Mouse (Mus musculus) midbrain, embryonic 14.5 days (tissue): ENCODE measurements around the gene Aif1. TPM values are rescaled to one million over a fixed set of nuclear protein-coding genes. Genes with fewer than 3 reads are reported as not detected.

Experiments used
- ATAC-seq: fragments of 200-750 bp; cut with Nextera tagmentation; 2 replicates; pipeline ENCODE4 v1.8.0; 2017; ENCODE audit warnings: moderate number of reproducible peaks, moderate library complexity; ENCODE audit not compliant: low FRiP score, low TSS enrichment
- DNase-seq: peaks from one replicate; pipeline ENCODE4 v3.0.0-alpha.2; 2015
- H3K27ac ChIP-seq: fragments of 300-500 bp; sonication (generic); replicated peaks from 2 replicates; pipeline ENCODE4 v1.5.1; 2014; ENCODE audit warnings: mild to moderate bottlenecking, low read depth, low read length, moderate library complexity
- H3K27me3 ChIP-seq: fragments of 300-500 bp; sonication (generic); 2 replicates; pipeline ENCODE4 v1.6.1; 2014; ENCODE audit warnings: low read length, control low read depth, mixed read lengths; ENCODE audit not compliant: control insufficient read depth, insufficient read depth
- H3K36me3 ChIP-seq: fragments of 300-500 bp; sonication (generic); 2 replicates; pipeline ENCODE4 v1.6.1; 2014; ENCODE audit warnings: low read length, control low read depth; ENCODE audit not compliant: control insufficient read depth, insufficient read depth
- H3K4me1 ChIP-seq: fragments of 300-500 bp; sonication (generic); 2 replicates; pipeline ENCODE4 v1.6.1; 2014; ENCODE audit warnings: mild to moderate bottlenecking, antibody characterized with exemption, low read length, control low read depth; ENCODE audit not compliant: control insufficient read depth, insufficient read depth
- H3K4me2 ChIP-seq: fragments of 300-500 bp; sonication (generic); 2 replicates; pipeline ENCODE4 v1.6.1; 2014; ENCODE audit warnings: mild to moderate bottlenecking, low read length, moderate library complexity
- H3K4me3 ChIP-seq: fragments of 300-500 bp; sonication (generic); replicated peaks from 2 replicates; pipeline ENCODE4 v1.5.1; 2014; ENCODE audit warnings: low read depth, low read length
- H3K9ac ChIP-seq: fragments of 300-500 bp; sonication (generic); replicated peaks from 2 replicates; pipeline ENCODE4 v1.6.1; 2014; ENCODE audit warnings: mild to moderate bottlenecking, low read length, moderate library complexity
- H3K9me3 ChIP-seq: fragments of 300-500 bp; sonication (generic); 2 replicates; pipeline ENCODE4 v1.6.1; 2016; ENCODE audit warnings: low read length, control low read depth, mixed read lengths; ENCODE audit not compliant: control insufficient read depth
- WGBS: fragments of 180-500 bp; shearing (Covaris S2); extraction: QIAGEN DNeasy Blood & Tissue Kit; methylation state at CpG from one replicate; pipeline ENCODE4 v1.1.7; 2014; 5-methylcytosine and 5-hydroxymethylcytosine counted together
- polyA plus RNA-seq: library from polyadenylated mRNA; unstranded; fragments of >200 nt; fragmentation: Nextera tagmentation; extraction: Ambion mirVana; gene quantifications from 2 replicates; pipeline ENCODE4 v1.2.1, GENCODE M21; 2014

The Aif1 gene
- polyA plus RNA-seq, 1 experiment from 2014 or later: 8.8 TPM

GRCm38 (mm10) chr17:35165451-35166155 is 10.3 kb downstream of the Aif1 start:
- no peaks in the 10 kb centered on the region for H3K27me3 ChIP-seq
- peak overlapping the region; percentile 60 for H3K9ac ChIP-seq
- WGBS: 21% methylated on average over 12 of the region's 12 CpGs
- peaks cover 32% of the 10 kb centered on the region for H3K4me1 ChIP-seq
- H3K27ac ChIP-seq: peak overlapping the region; percentile 96
- H3K9me3 ChIP-seq: no peaks in the 10 kb centered on the region
- peak; percentile 37 for DNase-seq
- peak overlapping the region; percentile 100 for H3K4me3 ChIP-seq
- ATAC-seq: peak; percentile 83
- H3K36me3 ChIP-seq: peaks cover 17% of the 10 kb centered on the region
- H3K4me2 ChIP-seq: peak overlapping the region; percentile 98

GRCm38 (mm10) chr17:35164568-35165450 is 11.1 kb downstream of the Aif1 start, which contains the start of gene Prrc2a:
Gene Prrc2a, minus strand, starts transcription at chr17:35164897.
- Histone ChIP-seq H3K27me3 (no peaks in the 10 kb centered on the region), H3K27ac (peak within 1 kb of the TSS; percentile 96), H3K4me2 (peak within 1 kb of the TSS; percentile 98), H3K9ac (peak within 1 kb of the TSS; percentile 99), H3K4me3 (peak within 1 kb of the TSS; percentile 100), H3K36me3 (peaks cover 25% of the 10 kb centered on the region), H3K9me3 (no peaks in the 10 kb centered on the region), H3K4me1 (peaks cover 32% of the 10 kb centered on the region)
- under 1% methylated on average over 65 of the region's 89 CpGs for WGBS
- DNase-seq (peak; percentile 100), ATAC-seq (peak; percentile 97)

GRCm38 (mm10) chr17:35164218-35164567 is 11.7 kb downstream of the Aif1 start:
- no peak for DNase-seq
- ATAC-seq: no peak
- 0% methylated on average over 21 of the region's 28 CpGs for WGBS

GRCm38 (mm10) chr17:35163326-35164081 is 12.4 kb downstream of the Aif1 start:
- ATAC-seq (no peak), DNase-seq (no peak)
- H3K9me3 ChIP-seq: no peaks in the 10 kb centered on the region
- peaks cover 32% of the 10 kb centered on the region for H3K4me1 ChIP-seq
- peak overlapping the region; percentile 99 for H3K9ac ChIP-seq
- peak overlapping the region; percentile 98 for H3K4me2 ChIP-seq
- H3K27ac ChIP-seq: peak overlapping the region; percentile 96
- no peaks in the 10 kb centered on the region for H3K27me3 ChIP-seq
- peak overlapping the region; percentile 100 for H3K4me3 ChIP-seq
- WGBS: 15% methylated on average over 8 of the region's 8 CpGs
- peaks cover 38% of the 10 kb centered on the region for H3K36me3 ChIP-seq

More at GRCm38 (mm10) chr17:35164218-35164567, 11.7 kb downstream of the Aif1 start:
- Histone ChIP-seq H3K27ac (peak overlapping the region; percentile 96), H3K9me3 (no peaks in the 10 kb centered on the region), H3K4me2 (peak overlapping the region; percentile 98), H3K9ac (peak overlapping the region; percentile 99), H3K27me3 (no peaks in the 10 kb centered on the region), H3K36me3 (peaks cover 31% of the 10 kb centered on the region), H3K4me3 (peak overlapping the region; percentile 100), H3K4me1 (peaks cover 32% of the 10 kb centered on the region)

GRCm38 (mm10) chr17:35162730-35163129 is 13.1 kb downstream of the Aif1 start:
- Histone ChIP-seq H3K36me3 (peaks cover 46% of the 10 kb centered on the region), H3K27ac (peak overlapping the region; percentile 28; the same call in 1 of the 2 replicates)
- ATAC-seq: no peak

GRCm38 (mm10) chr17:35162121-35162520 is 13.7 kb downstream of the Aif1 start:
- 67% methylated on average over 14 of the region's 14 CpGs for WGBS
- Histone ChIP-seq H3K36me3 (peaks cover 52% of the 10 kb centered on the region), H3K4me2 (peak overlapping the region; percentile 98), H3K9ac (peak overlapping the region; percentile 99; the same call in 1 of the 2 replicates), H3K9me3 (no peaks in the 10 kb centered on the region), H3K4me1 (peaks cover 32% of the 10 kb centered on the region), H3K27ac (no peak overlapping the region), H3K27me3 (no peaks in the 10 kb centered on the region), H3K4me3 (peak overlapping the region; percentile 100)
- ATAC-seq (no peak), DNase-seq (no peak)

More at GRCm38 (mm10) chr17:35162730-35163129, 13.1 kb downstream of the Aif1 start:
- Histone ChIP-seq H3K27me3 (no peaks in the 10 kb centered on the region), H3K4me3 (peak overlapping the region; percentile 100), H3K9ac (peak overlapping the region; percentile 99), H3K9me3 (no peaks in the 10 kb centered on the region), H3K4me2 (peak overlapping the region; percentile 98), H3K4me1 (peaks cover 32% of the 10 kb centered on the region)
- WGBS: 37% methylated on average over 12 of the region's 12 CpGs
- no peak for DNase-seq

- DNase-seq (no peak), ATAC-seq (no peak)
- peaks cover 59% of the 10 kb centered on the region for H3K36me3 ChIP-seq
- H3K9me3 ChIP-seq: no peaks in the 10 kb centered on the region
- H3K4me2 ChIP-seq: peak overlapping the region; percentile 98; the same call in 1 of the 2 replicates
- H3K9ac ChIP-seq: no peak overlapping the region
- H3K4me1 ChIP-seq: peaks cover 29% of the 10 kb centered on the region
- no peak overlapping the region for H3K27ac ChIP-seq
- no peak overlapping the region for H3K4me3 ChIP-seq
- H3K27me3 ChIP-seq: no peaks in the 10 kb centered on the region
- 89% methylated on average over 11 of the region's 11 CpGs for WGBS
Observed at GRCm38 (mm10) chr17:35161421-35161820, 14.4 kb downstream of the Aif1 start.

GRCm38 (mm10) chr17:35159638-35160037 is 16.2 kb downstream of the Aif1 start:
- DNase-seq: no peak

More at GRCm38 (mm10) chr17:35159638-35160037, 16.2 kb downstream of the Aif1 start:
- peaks cover 21% of the 10 kb centered on the region for H3K4me1 ChIP-seq
- no peaks in the 10 kb centered on the region for H3K9me3 ChIP-seq
- H3K4me3 ChIP-seq: no peak overlapping the region
- 84% methylated on average over 7 of the region's 7 CpGs for WGBS
- no peaks in the 10 kb centered on the region for H3K27me3 ChIP-seq
- no peak overlapping the region for H3K9ac ChIP-seq
- peaks cover 77% of the 10 kb centered on the region for H3K36me3 ChIP-seq
- H3K27ac ChIP-seq: no peak overlapping the region
- H3K4me2 ChIP-seq: no peak overlapping the region
- no peak for ATAC-seq
